Mouse (Mus musculus): ENCODE results near the gene Mfrp. TPM values are rescaled to one million over a fixed set of nuclear protein-coding genes. Genes with fewer than 3 reads are reported as not detected.

Mfrp gene
- polyA plus RNA-seq, 1 experiment: 0.35 TPM

DNA sequence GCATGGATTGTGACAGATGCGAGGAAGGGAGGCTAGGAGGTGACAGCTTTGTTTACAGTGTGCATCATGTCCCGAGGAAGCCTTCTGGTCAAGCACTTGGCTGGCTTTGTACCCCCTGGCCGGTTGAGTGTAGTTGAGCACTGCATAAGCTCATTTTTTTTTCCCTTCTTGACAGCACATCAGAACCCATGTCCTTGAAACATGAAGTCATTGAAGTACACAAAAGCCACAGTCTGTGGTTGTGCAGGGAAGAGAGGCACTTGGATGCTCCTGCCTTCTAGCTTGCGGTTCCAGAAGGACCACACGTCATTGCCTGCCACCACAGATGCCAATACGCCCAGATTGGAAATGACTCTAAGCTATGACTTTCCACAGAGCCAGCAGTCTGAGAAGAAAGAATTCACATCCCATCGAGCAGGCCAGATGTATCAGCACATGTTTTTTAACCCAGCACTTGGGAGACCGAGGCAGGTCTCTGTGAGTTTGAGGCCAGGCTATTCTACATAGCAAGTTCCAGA is 18.5 kb downstream of the Mfrp start:
- no peak overlapping the region for H3K27ac ChIP-seq (ENCODE audit: insufficient read depth, low read length)
- no peak overlapping the region for H3K4me3 ChIP-seq (ENCODE audit: insufficient read depth, low read length)
- no peak for TF ChIP-seq CTCF (IDR thresholded peaks at IDR 0.05; ENCODE audit: extremely low read depth, insufficient read depth, low read length)
- TF ChIP-seq POLR2A (IDR thresholded peaks at IDR 0.05; ENCODE audit: extremely low read depth, insufficient read depth, low read length): no peak
- H3K4me1 ChIP-seq (ENCODE audit: control insufficient read depth, insufficient read depth, low read length): no peaks in the 10 kb centered on the region

- Histone ChIP-seq H3K4me1 (ENCODE audit: control insufficient read depth, insufficient read depth, low read length) (peaks cover 3% of the 10 kb centered on the region; the same call in 1 of the 2 replicates), H3K27ac (ENCODE audit: insufficient read depth, low read length) (no peak overlapping the region), H3K4me3 (ENCODE audit: insufficient read depth, low read length) (no peak overlapping the region)
- peak; percentile 45 for TF ChIP-seq CTCF (IDR thresholded peaks at IDR 0.05; ENCODE audit: extremely low read depth, insufficient read depth, low read length)
- no peak for TF ChIP-seq POLR2A (IDR thresholded peaks at IDR 0.05; ENCODE audit: extremely low read depth, insufficient read depth, low read length)
Observed at GRCm38 (mm10) chr9:44124317-44124716, 22.8 kb downstream of the Mfrp start.

DNA sequence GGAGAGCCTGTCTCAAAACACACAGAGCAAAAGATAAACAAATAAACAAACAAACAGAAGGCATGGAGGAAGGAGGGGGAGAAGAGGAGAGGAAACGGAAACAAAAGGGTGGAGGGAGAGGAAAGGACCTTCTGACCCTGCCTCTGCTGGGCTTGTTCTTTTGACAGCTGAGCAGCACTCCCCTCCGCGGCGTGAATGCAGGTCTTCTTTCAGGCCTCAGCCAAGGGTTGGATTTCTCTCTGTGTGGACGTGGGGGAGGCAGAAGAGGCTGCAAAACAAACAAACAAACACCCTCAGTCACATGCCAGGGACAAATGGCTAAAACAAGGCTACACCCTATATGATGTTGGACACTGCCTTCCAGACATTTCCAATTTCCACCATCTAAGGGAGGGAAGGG is 23.5 kb downstream of the Mfrp start:
- H3K4me3 ChIP-seq (ENCODE audit: insufficient read depth, low read length): no peak overlapping the region
- peaks cover 3% of the 10 kb centered on the region; the same call in 1 of the 2 replicates for H3K4me1 ChIP-seq (ENCODE audit: control insufficient read depth, insufficient read depth, low read length)
- TF ChIP-seq CTCF (IDR thresholded peaks at IDR 0.05; ENCODE audit: extremely low read depth, insufficient read depth, low read length) (no peak), POLR2A (IDR thresholded peaks at IDR 0.05; ENCODE audit: extremely low read depth, insufficient read depth, low read length) (no peak)

GRCm38 (mm10) chr9:44125546-44126428 is 24.3 kb downstream of the Mfrp start:
- TF ChIP-seq CTCF (IDR thresholded peaks at IDR 0.05; ENCODE audit: extremely low read depth, insufficient read depth, low read length): peak; percentile 95
- no peak for TF ChIP-seq POLR2A (IDR thresholded peaks at IDR 0.05; ENCODE audit: extremely low read depth, insufficient read depth, low read length)
- no peak overlapping the region for H3K27ac ChIP-seq (ENCODE audit: insufficient read depth, low read length)
- H3K4me1 ChIP-seq (ENCODE audit: control insufficient read depth, insufficient read depth, low read length): peaks cover 3% of the 10 kb centered on the region; the same call in 1 of the 2 replicates
- no peak overlapping the region for H3K4me3 ChIP-seq (ENCODE audit: insufficient read depth, low read length)

More for the DNA sequence above, 23.5 kb downstream of the Mfrp start:
- H3K27ac ChIP-seq (ENCODE audit: insufficient read depth, low read length): no peak overlapping the region

DNA sequence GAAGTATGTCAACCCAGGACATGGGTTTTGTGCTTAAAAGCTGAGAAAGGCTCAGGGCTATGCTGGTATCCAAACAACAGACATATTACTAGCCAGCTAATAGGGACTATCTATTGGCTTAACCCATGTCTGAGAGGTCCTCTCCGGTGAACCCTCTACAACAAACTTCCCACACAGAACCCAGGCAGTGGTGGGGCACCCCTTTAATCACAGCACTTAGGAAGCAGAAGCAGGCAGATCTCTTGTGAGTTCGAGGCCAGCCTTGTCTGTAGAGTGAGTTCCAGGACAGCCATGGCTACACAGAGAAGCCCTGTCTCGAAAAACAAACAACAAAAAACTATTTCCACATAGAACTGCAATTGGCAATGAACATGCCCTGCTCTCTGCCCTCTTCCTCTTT is 25.2 kb downstream of the Mfrp start:
- Histone ChIP-seq H3K4me3 (ENCODE audit: insufficient read depth, low read length) (no peak overlapping the region), H3K27ac (ENCODE audit: insufficient read depth, low read length) (no peak overlapping the region), H3K4me1 (ENCODE audit: control insufficient read depth, insufficient read depth, low read length) (peaks cover 3% of the 10 kb centered on the region; the same call in 1 of the 2 replicates)
- no peak for TF ChIP-seq POLR2A (IDR thresholded peaks at IDR 0.05; ENCODE audit: extremely low read depth, insufficient read depth, low read length)
- no peak for TF ChIP-seq CTCF (IDR thresholded peaks at IDR 0.05; ENCODE audit: extremely low read depth, insufficient read depth, low read length)

DNA sequence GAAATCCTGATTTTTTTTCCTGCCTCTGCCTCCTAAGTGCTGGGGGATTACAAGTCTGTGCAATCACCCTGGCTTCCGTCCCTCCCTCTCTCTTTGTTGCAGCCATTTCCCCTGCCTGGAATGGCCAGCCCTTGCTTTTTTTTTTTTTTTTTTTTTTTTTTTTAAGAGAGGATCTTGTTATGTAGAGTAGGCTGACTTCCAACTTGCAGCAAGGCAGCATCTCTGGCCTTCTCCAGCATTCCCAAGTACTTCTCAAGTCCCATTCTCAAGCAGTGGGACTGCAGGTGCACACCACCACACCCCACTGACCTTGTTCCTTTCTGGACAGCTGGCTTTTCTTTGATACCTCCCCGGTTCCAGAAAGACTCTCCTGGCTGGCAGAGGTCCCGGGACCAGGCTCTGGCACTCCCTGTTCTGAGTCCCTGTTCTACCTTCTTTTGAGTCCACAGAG is 25.8 kb downstream of the Mfrp start:
- no peak overlapping the region for H3K4me3 ChIP-seq (ENCODE audit: insufficient read depth, low read length)
- TF ChIP-seq POLR2A (IDR thresholded peaks at IDR 0.05; ENCODE audit: extremely low read depth, insufficient read depth, low read length): no peak
- TF ChIP-seq CTCF (IDR thresholded peaks at IDR 0.05; ENCODE audit: extremely low read depth, insufficient read depth, low read length): no peak
- H3K27ac ChIP-seq (ENCODE audit: insufficient read depth, low read length): no peak overlapping the region
- peaks cover 3% of the 10 kb centered on the region; the same call in 1 of the 2 replicates for H3K4me1 ChIP-seq (ENCODE audit: control insufficient read depth, insufficient read depth, low read length)

GRCm38 (mm10) chr9:44129633-44130032 is 28.1 kb downstream of the Mfrp start:
- Histone ChIP-seq H3K4me3 (ENCODE audit: insufficient read depth, low read length) (peak overlapping the region; percentile 17; the same call in 1 of the 2 replicates), H3K4me1 (ENCODE audit: control insufficient read depth, insufficient read depth, low read length) (peaks cover 3% of the 10 kb centered on the region; the same call in 1 of the 2 replicates), H3K27ac (ENCODE audit: insufficient read depth, low read length) (peak overlapping the region; percentile 63)
- TF ChIP-seq POLR2A (IDR thresholded peaks at IDR 0.05; ENCODE audit: extremely low read depth, insufficient read depth, low read length): no peak
- TF ChIP-seq CTCF (IDR thresholded peaks at IDR 0.05; ENCODE audit: extremely low read depth, insufficient read depth, low read length): no peak

GRCm38 (mm10) chr9:44130034-44130433 is 28.5 kb downstream of the Mfrp start:
- Histone ChIP-seq H3K4me3 (ENCODE audit: insufficient read depth, low read length) (peak overlapping the region; percentile 17; the same call in 1 of the 2 replicates), H3K4me1 (ENCODE audit: control insufficient read depth, insufficient read depth, low read length) (peaks cover 3% of the 10 kb centered on the region; the same call in 1 of the 2 replicates), H3K27ac (ENCODE audit: insufficient read depth, low read length) (peak overlapping the region; percentile 82)
- TF ChIP-seq CTCF (IDR thresholded peaks at IDR 0.05; ENCODE audit: extremely low read depth, insufficient read depth, low read length) (no peak), POLR2A (IDR thresholded peaks at IDR 0.05; ENCODE audit: extremely low read depth, insufficient read depth, low read length) (no peak)

GRCm38 (mm10) chr9:44130581-44131275 is 29.2 kb downstream of the Mfrp start:
- Histone ChIP-seq H3K4me1 (ENCODE audit: control insufficient read depth, insufficient read depth, low read length) (peaks cover 3% of the 10 kb centered on the region; the same call in 1 of the 2 replicates), H3K27ac (ENCODE audit: insufficient read depth, low read length) (peak overlapping the region; percentile 82), H3K4me3 (ENCODE audit: insufficient read depth, low read length) (peak overlapping the region; percentile 17; the same call in 1 of the 2 replicates)
- TF ChIP-seq POLR2A (IDR thresholded peaks at IDR 0.05; ENCODE audit: extremely low read depth, insufficient read depth, low read length): no peak
- no peak for TF ChIP-seq CTCF (IDR thresholded peaks at IDR 0.05; ENCODE audit: extremely low read depth, insufficient read depth, low read length)
